Mouse (Mus musculus) 3T3-L1 (cell line): ENCODE results near the gene Cox5a.

Experiments used
- DNase-seq: peaks from one replicate; pipeline ENCODE4 v3.0.0-alpha.2; 2015; ENCODE audit warnings: low read depth, low spot score

Cox5a gene

DNA sequence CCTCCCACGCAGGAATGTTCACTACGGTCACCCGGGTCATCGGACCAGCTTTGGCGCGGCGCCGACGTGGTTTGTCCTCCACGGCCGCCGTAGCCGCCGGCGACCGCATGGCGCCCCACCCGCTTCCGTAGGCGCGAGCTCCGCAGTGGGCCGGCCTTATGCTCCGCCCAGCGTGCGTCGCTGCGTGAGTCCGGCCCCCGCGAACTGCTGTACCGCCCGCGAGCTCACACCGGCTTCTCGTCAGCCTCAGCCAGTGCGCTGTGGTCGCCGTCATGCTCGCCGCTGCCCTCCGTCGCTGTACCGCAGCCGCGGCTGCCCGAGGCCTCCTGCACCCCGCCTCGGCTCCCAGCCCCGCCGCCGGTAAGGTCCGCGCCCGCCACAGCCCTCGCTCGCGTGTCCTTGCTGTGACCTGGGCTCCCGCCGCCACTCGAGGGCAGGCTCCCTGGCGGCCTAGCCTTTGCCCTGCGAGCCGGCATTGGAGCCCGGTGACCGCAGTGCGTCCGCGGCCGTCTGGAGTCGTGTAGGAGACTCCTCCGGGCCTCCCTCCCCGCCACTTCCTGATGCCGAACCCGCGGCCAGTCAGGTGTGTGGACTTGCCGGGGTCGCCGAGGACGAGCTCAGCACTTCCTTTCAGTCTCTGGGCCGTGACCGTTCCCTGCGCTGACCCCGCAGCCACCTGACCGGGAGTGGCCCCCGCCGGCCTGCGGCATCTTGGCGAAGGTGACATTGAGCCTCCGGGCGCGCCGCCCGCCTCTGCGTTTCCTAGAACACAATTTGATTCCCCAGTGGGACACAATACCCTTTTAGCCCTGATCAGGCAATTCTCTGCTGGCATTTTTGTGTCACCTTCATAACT, at the start of gene Cox5a:
Gene Cox5a, plus strand, starts transcription at position 219 of the 856 bp plus-strand sequence.
- DNase-seq = peak; percentile 91

DNA sequence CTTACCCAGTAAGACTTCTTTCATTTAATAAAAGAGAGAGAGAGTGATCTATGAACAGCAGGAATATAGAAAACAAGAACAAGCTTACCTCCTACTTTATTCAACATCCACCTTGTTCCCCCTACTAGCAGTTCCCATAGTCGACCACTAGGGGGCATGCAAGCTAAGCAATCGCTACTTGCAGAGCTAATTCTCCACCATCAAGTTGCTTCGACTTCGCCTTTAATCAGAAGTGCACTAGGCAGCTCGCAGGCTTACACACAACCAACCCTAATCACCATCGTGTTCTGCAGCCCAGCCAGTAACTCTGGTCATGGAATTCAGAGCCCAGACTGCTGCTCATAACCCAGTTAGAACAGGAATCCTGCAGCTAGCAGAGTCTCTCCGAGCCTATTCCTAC, 35.3 kb upstream of the Cox5a start:
- peak; percentile 86 for DNase-seq

DNA sequence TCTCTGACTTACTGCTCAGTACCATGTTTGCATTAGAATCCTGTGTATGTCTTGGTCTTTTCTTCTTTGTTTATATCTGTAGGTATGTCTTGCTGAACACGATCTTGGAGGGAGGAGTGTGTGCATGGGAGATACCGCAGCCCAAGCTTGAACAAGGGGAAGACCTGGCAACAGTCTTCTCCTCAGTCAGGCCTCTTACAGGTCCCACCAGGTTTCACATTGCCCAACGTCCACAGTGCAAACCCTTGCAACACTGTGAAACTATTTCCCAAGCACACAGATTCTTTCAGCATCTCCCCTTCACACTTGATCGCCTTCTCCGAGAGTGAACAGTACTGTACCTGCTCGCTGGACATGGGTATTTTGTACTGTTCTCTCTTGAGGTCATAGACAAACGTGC, 33.3 kb upstream of the Cox5a start:
- DNase-seq = no peak

DNA sequence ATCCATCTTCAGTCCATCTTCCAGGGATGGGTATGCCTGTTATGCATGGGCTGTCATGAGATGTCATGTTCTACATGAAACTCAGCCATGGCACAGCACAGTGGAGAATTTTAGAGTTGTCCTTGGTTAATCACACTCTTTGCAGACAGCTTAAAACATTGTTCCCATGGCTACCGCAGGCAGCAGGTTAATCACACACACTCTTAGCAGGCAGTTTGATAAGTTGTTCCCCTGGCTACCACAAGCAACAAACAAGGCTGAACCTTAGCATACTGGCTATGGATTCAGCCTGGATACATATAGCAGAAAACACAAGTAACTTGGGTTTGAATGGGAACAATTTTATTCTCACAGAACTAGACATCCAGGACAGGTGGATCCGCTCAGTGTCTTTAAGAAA, 27.5 kb upstream of the Cox5a start:
- DNase-seq = no peak

DNA sequence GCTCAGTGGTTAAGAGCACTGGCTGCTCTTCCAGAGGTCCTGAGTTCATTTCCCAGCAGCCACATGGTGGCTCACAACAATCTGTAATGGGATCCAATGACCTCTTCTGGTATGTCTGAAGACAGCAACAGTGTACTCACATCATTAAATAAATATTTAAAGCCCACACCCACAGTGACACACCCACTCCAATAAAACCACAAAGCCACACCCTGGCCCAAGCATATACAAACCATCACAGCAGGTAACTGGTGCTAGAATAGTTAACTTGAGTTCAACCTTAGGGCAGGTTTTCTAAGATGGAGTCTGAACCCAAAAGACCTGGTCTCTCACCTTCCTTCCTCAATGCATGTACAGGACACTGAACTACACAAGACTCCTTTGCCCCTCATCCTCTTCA, 26.1 kb upstream of the Cox5a start:
- no peak for DNase-seq

DNA sequence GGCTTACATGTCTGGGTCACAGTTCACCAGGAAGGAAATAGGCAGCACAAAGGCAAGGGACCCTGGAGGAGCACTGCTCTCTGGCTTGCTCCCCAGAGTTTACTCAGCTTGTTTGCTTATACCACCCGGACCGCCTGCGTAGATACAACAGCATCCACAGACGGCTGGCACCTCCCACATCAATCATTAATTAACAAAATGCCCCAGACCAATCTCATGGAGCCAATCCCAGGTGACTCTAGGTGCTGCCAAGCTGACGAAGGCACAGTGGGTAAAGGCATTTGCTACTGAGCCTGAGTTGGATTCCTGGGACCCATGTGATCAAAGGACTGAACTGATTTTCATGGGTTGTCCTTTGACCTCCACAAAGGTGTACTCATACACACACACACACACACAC, 23.8 kb upstream of the Cox5a start:
- no peak for DNase-seq

DNA sequence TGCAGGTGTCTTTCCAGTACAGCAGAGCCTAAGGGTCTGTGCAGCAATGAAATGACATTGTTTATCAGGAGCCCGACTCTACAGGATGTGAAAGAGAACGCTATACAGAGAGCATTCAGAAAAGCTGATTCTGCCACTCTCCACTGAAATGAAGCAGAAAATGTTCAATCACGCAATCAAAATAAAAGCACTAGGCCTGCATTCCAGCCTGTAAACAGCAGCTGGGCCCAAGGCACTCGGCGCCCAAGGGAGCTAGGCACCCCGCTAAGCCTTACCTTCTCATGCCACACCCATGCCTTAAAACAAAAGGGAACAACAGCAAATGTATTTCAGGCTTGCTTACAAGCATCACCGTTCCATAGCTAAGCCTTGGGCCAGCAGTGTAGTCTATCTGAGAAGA, 22.5 kb upstream of the Cox5a start:
- no peak for DNase-seq

DNA sequence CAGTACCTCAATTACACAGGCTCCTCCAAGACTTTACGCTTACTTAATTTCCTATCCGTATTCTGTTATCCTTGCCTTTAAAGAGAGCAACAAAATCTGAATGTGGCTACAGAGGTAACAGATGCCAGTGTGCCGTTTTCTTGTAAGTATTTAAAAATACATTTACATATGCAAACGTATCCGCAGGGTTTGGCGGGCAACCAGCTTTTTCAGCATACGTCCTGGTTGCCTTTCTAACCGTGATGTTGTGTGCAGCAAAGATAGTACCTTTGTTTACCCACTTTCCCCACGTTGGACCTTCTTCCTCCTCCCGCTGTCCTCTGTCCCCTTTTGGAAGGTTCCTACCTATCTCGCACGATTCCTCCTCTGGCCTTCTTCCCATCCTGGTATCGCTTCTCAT, 19.6 kb upstream of the Cox5a start:
- no peak for DNase-seq

DNA sequence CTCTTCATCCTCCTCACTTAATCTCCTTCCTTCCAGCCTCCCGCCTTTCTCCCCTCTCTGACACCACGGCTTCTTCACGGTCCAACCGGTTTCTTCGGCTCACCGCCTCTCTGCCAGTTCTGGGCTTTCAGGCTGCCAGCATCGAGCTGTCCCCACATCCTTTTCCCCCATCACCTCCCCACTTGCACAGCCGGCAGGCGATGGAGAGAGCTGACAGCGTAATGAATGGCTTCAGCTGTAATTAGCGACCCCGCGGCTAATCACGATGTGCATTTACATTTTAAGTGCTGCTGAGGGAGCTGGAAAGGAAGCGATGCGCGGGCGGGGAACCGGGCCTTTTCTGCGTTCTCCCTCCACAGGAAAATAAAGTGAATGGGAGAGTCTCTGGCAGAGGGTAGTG, 19.2 kb upstream of the Cox5a start:
- no peak for DNase-seq

DNA sequence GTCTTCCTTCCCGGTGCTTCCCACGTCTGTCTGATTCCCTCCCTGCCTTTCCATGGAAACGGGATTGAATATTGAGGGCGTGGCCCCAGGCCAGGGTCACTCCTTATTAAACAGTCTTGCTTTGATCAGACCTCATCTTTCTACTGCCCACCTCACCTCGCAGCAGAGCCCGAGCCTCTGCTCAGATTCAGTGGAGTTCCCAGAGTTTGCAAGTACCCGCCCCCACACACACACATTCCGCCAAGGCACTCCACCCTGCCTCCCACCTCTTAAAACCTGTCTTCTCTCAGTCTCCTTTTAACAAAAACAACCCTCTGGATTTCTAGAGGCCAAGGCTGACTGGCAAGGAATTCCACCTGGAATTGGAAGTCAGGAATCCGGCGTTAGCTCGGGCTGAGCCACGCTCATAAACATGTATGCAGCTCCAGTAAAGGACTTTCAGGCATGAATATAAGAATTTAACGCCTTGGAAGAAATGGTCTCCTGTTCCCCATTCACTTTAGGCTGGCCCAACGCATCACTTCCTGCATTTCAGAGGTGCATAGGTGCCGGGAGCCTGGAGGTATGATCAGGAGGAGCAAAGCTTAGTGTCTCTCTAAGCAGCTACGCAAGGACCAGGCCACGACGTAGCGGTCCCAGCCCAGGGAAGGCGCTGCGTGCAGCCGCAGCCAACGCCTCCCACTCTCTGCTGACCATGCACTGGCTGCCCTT, 18.0 kb upstream of the Cox5a start:
- no peak for DNase-seq

DNA sequence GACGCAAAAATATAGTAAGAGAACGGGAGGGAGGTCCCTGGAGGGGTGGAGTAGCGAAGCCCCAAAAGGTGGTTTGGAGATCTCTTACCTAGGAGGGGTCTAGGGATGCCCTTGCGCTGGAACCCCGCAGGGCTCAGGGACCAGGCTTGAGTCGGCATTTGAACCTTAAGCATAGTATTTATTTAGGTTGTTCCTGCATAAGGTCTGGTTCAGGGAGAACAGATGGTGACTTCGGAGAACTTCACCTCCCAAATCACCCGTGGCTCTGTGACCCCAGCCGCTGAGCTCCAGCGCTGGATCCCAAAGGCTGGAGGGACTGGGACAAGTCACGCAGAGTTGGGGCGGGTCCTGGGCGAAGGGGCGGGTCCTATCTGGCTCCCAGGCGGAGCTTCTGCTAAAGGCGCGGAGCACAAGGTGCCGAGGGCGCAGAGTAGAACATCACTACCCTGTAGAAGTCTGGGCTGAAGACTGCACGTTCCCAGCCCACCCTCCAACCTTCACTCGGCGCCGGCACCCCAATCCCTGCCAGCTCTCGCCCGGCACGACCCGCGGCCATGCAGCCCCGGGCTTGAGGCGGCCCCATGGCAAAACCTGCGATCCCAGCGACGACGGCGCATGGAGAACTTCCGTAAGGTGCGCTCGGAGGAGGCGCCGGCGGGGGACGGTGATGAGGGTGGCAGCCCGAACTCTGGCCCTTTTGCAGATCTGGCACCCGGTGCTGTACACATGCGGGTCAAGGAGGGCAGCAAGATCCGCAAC, 17.3 kb upstream of the Cox5a start, which contains the start of gene Rpp25:
Gene Rpp25, plus strand, starts transcription at position 405 of the 759 bp plus-strand sequence.
- no peak for DNase-seq

DNA sequence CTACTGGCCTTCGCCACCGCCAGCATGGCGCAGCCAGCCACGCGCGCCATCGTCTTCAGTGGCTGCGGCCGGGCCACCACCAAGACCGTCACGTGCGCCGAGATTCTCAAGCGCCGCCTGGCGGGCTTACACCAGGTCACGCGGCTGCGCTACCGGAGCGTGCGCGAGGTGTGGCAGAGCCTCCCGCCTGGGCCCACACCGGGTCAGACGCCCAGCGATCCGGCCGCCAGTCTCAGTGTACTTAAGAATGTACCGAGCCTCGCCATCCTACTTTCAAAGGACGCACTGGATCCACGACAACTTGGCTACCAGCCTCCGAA, 16.7 kb upstream of the Cox5a start:
- DNase-seq = no peak

DNA sequence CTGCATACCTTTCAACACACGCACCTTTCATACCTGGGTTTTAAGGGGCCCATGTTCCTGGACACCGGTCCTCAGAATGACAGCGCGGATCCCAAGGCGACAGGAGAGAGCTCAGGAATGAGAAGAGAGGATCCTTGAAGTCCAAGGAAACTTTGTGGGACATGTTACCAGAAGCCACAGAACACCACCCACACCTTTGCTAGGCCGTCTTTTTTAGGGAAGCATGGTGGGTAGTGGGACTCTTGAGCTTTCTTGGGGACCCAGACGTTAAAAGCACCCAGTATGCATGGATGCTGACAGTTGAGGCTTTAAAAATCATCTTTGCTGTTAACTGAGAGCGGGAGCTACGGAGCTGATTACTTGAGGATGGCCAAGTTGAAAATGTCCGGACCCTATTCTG, 16.2 kb upstream of the Cox5a start:
- no peak for DNase-seq

DNA sequence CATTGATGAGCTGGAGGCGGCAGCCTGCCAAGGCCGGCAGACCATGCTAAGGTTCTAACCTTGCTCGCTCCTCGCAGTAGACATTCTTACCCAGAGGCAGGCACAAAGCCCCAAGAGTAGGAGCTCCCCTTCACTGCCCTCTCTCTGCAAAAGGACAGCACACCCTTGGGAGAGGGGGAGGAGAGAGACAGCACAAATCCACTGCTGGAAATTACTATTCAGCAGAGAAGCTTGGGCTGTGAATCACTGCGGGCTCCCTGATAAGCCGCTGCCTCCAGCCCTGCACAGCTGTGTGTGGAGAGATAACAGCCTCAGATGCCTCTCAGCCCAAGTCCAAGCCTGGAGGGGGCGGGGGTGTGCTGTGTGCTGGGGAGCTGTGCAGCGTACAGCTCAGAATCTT, 15.4 kb upstream of the Cox5a start:
- peak; percentile 83 for DNase-seq

DNA sequence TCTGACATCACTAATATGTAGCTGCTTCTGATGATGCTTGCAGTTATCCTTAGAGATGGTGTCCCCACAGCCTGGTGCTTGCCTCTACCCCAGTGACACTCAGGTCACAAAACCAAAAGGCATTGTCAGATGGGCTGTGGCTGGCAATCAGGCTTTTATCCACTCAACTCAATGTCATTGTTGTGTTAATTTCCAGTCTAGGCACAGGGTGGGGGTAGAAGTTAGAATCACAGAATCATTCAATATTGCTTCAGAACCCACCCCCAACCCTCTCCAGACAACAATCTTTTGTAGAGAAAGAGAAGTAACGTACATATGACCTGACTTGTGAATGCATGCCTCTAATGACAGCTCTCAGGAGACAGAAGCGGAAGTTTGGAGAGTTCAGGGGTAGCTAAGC, 10.5 kb upstream of the Cox5a start:
- no peak for DNase-seq

DNA sequence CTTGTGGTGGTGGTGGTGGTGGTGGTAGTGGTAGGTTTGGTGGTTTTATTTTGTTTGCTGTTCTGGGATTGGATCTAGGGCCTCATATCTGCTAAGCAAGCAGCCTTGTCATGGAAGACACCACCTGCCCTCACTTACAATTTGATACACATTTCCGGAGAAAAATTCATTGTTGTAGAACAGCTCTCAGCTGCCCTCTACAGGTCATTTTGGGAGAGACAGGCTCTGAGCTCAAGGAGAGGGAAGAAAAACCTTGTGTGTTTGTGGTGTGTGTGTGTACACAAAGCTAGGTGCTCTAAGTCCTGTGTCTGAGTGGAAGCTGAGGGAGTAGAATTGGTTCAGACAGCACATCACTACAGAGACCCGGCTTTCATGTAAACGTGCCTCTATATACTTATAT, 4.0 kb upstream of the Cox5a start:
- DNase-seq = peak; percentile 86

DNA sequence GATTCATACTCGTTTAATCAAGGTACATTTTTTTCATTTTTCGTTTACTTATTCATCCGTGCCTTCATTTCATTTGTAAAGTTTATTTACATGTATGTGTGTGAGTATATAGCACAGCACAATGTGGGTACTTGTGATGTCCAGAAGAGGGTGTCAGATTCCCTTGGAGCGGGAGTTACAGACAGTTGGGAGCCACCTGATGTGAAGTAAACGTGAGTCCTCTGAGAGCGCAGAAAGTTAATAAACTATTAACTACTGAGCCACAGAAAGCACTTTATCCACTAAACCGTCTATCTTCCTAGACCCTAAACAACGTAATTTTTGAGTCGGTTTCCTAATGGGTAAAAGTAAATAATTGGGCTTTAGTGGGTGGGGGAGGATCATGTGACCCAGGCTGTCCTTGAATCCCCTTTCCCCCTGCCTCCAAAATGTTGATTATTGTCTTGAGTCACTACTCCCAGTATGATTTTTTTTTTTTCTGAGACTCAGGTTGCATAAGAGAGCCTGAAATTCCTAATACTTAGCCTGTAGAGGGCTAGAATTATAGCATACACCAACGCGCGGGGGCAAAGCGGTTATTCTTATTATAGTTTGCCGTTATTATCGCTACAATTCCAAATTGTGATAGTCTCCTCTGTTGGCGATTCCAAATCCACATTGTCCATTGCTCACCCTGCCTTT, 559 bp upstream of the Cox5a start:
- DNase-seq = peak; percentile 35

DNA sequence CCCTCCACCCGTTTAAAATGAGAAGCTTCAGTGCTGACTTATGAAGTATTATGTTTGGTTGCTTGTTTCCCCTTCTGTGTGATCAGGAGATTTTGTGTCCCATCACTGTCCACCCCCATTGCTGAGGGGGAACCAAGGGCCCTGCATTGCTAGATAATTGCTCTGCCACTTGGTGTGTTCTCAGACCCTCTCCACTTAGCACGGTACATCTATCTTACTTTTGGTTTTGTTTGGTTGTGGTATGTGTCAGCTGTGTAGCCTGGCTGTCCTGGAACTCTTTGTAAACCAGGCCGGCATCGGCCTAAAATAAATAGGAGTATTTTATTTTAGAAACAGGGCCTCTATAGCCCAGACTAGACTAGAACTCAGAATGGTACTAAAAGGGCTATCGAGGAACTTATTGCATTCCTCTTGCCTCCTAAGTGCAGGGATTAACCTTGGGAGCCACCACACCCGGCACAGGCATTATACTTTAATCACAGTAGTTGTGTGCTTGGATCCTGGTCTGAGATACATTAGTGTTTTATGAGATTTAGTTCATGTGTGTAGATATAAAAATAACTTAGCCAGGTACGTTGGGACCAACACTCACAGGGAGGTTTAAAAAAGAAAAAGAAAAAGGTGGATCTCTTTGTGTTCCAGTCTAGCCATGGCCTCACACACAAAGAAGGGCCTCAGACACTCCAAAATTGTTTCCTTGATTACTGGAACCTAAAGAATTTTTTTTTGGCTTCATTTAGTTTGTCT, 1.2 kb downstream of the Cox5a start:
- peak; percentile 39 for DNase-seq

DNA sequence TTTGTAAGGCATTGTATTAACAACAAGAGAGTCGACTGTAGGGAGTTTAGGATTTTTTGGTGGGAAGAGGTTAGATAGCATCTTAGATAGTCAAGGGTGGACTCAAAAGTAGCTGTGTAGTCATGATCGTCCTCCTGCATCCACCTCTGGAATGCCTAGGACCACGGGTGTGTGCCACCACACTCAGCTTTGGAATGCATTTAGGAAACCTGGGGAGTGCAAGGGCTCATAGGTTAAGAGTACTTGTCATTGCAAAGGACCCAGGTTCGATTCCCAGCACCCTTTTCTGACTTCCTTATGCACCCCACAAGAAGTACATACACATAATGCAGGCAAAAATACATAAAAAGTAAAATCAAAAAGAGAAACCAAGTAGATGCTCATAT, 1.8 kb downstream of the Cox5a start:
- peak; percentile 32 for DNase-seq

DNA sequence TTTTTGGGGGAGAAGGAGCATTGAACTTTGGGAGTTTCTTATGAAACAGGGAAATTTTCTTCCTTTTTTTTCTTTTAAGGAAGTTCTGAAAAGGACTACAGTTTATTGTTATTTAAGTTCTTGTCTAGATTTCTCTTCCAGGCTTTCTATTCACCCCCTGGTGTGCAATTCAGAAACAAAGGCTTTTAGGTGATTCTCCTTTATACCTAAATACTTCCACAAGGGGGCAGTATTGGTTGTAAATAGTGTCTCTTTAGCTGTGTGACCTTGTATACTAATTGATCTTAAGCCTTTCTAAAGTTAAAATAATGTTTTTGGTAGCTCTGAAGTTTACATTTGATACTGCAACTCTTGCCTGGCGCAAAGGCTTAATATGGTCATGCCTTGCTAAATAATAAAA, 2.7 kb downstream of the Cox5a start:
- peak; percentile 84 for DNase-seq

DNA sequence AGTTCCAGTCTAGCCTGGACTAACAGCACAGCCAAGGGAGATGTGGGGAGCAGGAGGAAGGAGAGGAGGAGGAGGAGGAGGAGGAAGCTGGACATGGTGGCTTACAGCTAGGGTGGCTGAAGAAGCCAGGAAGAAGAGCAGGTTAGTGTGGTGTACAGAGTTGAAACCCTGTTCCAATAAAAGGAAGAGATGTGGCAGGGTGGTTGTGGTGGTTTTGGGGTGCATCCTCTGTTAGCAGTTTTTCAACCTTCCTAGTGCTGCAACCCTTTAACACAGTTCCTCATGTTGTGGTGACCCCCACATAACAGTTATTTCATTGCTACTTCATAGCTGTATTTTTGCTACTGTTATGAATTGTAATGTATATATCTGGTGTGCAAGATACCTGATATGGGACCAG, 3.4 kb downstream of the Cox5a start:
- DNase-seq = no peak
